Mouse (Mus musculus) frontal cortex, postnatal 10 days (tissue): ENCODE data around the gene Taf15.

ENCODE experiments used
- DNase-seq, 2 experiments: peaks; one replicate each; pipeline ENCODE4 v3.0.0; 2022; ENCODE audit warnings: low spot score in 2 of 2, mixed read lengths in 1 of 2

Taf15 gene

GRCm38 (mm10) chr11:83457257-83457656 is 15.6 kb upstream of the Taf15 start:
- DNase-seq = no peak

GRCm38 (mm10) chr11:83457912-83458601 is 14.8 kb upstream of the Taf15 start:
- DNase-seq = no peak

GRCm38 (mm10) chr11:83461462-83462027 is 11.3 kb upstream of the Taf15 start:
- DNase-seq = no peak

- DNase-seq = no peak
Observed at GRCm38 (mm10) chr11:83462711-83463244, 10.1 kb upstream of the Taf15 start, which contains the start of gene Mmp28. Gene Mmp28 (minus strand): TSS chr11:83463071.

- DNase-seq = peak in 1 of 2 experiments; percentile 13
Observed at GRCm38 (mm10) chr11:83465976-83466375, 6.9 kb upstream of the Taf15 start.

GRCm38 (mm10) chr11:83467120-83467652 is 5.7 kb upstream of the Taf15 start:
- DNase-seq = peak; percentile 46 to 57

- DNase-seq = no peak
Observed at GRCm38 (mm10) chr11:83468765-83469164, 4.1 kb upstream of the Taf15 start.

- DNase-seq = no peak
Observed at GRCm38 (mm10) chr11:83471766-83472165, 1.1 kb upstream of the Taf15 start.

GRCm38 (mm10) chr11:83473235-83474016 is 540 bp downstream of the Taf15 start:
- peak in 1 of 2 experiments; percentile 33 for DNase-seq

GRCm38 (mm10) chr11:83491488-83491887 is 18.6 kb downstream of the Taf15 start:
- no peak for DNase-seq

GRCm38 (mm10) chr11:83495571-83495970 is 22.7 kb downstream of the Taf15 start:
- DNase-seq = no peak

GRCm38 (mm10) chr11:83504308-83504707 is 31.4 kb downstream of the Taf15 start:
- no peak for DNase-seq

GRCm38 (mm10) chr11:83509521-83509920 is 36.6 kb downstream of the Taf15 start:
- no peak for DNase-seq

GRCm38 (mm10) chr11:83517153-83517552 is 44.3 kb downstream of the Taf15 start:
- no peak for DNase-seq

- DNase-seq = no peak
Observed at GRCm38 (mm10) chr11:83518371-83518770, 45.5 kb downstream of the Taf15 start.

- no peak for DNase-seq
Observed at GRCm38 (mm10) chr11:83522075-83522474, 49.2 kb downstream of the Taf15 start, which contains the start of gene Heatr9. Gene Heatr9 (minus strand): TSS chr11:83522175.

- DNase-seq = no peak
Observed at GRCm38 (mm10) chr11:83529024-83529423, 56.1 kb downstream of the Taf15 start.

GRCm38 (mm10) chr11:83530360-83530759 is 57.5 kb downstream of the Taf15 start, which contains the start of gene Ccl5:
Gene Ccl5 (minus strand): TSS chr11:83530518.
- DNase-seq = no peak

- no peak for DNase-seq
Observed at GRCm38 (mm10) chr11:83533192-83533591, 60.3 kb downstream of the Taf15 start.

GRCm38 (mm10) chr11:83534143-83534542 is 61.3 kb downstream of the Taf15 start:
- no peak for DNase-seq

GRCm38 (mm10) chr11:83534609-83535423 is 61.9 kb downstream of the Taf15 start:
- peak; percentile 32 to 57 for DNase-seq
